Mouse (Mus musculus): ENCODE measurements around the gene Tomm40l. TPM values are rescaled to one million over a fixed set of nuclear protein-coding genes. Genes with fewer than 3 reads are reported as not detected.
A peak's percentile ranks its signal among the peaks of the same experiment; 100 is the strongest.

The Tomm40l gene
- polyA plus RNA-seq, 1 experiment, result 51.8 TPM

GRCm38 (mm10) chr1:171195046-171195822 is 27.1 kb downstream of the Tomm40l start:
- Histone ChIP-seq H3K36me3 (ENCODE audit: control insufficient read depth, insufficient read depth, low read length) (no peaks in the 10 kb centered on the region), H3K27me3 (replicated peaks; ENCODE audit: control insufficient read depth, insufficient read depth, low read length) (0 out of 2 replicates have a peak, but pooled peaks cover 3% of the 10 kb centered on the region), H3K4me1 (ENCODE audit: control insufficient read depth, insufficient read depth, low read length) (no peaks in the 10 kb centered on the region), H3K4me3 (ENCODE audit: insufficient read depth, low read depth, low read length) (peak overlapping the region; percentile 51; the same call in 1 of the 2 replicates), H3K27ac (ENCODE audit: insufficient read depth, low read depth, low read length) (no peak overlapping the region)
- TF ChIP-seq POLR2A (IDR thresholded peaks at IDR 0.05; ENCODE audit: low read depth, low read length) (no peak), CTCF (conservative IDR thresholded peaks at IDR 0.05; ENCODE audit: insufficient read depth, insufficient read length, low read depth, low read length) (no peak)
- 23% methylated on average over 20 of the region's 20 CpGs for WGBS
- DNase-seq, result no peak

GRCm38 (mm10) chr1:171193911-171194830 is 28.1 kb downstream of the Tomm40l start:
- Histone ChIP-seq H3K4me1 (ENCODE audit: control insufficient read depth, insufficient read depth, low read length) (peaks cover 2% of the 10 kb centered on the region; the same call in 1 of the 2 replicates), H3K27me3 (replicated peaks; ENCODE audit: control insufficient read depth, insufficient read depth, low read length) (0 out of 2 replicates have a peak, but pooled peaks cover 3% of the 10 kb centered on the region), H3K27ac (ENCODE audit: insufficient read depth, low read depth, low read length) (no peak overlapping the region), H3K36me3 (ENCODE audit: control insufficient read depth, insufficient read depth, low read length) (no peaks in the 10 kb centered on the region), H3K4me3 (ENCODE audit: insufficient read depth, low read depth, low read length) (no peak overlapping the region)
- DNase-seq, result no peak
- 56% methylated on average over 11 of the region's 11 CpGs for WGBS
- TF ChIP-seq CTCF (conservative IDR thresholded peaks at IDR 0.05; ENCODE audit: insufficient read depth, insufficient read length, low read depth, low read length), result no peak
- no peak for TF ChIP-seq POLR2A (IDR thresholded peaks at IDR 0.05; ENCODE audit: low read depth, low read length)

- WGBS, result 12% methylated on average over 18 of the region's 18 CpGs
- Histone ChIP-seq H3K4me1 (ENCODE audit: control insufficient read depth, insufficient read depth, low read length) (peaks cover 2% of the 10 kb centered on the region; the same call in 1 of the 2 replicates), H3K27me3 (replicated peaks; ENCODE audit: control insufficient read depth, insufficient read depth, low read length) (0 out of 2 replicates have a peak, but pooled peaks cover 3% of the 10 kb centered on the region), H3K27ac (ENCODE audit: insufficient read depth, low read depth, low read length) (no peak overlapping the region), H3K36me3 (ENCODE audit: control insufficient read depth, insufficient read depth, low read length) (no peaks in the 10 kb centered on the region), H3K4me3 (ENCODE audit: insufficient read depth, low read depth, low read length) (peak overlapping the region; percentile 13; the same call in 1 of the 2 replicates)
- no peak for TF ChIP-seq CTCF (conservative IDR thresholded peaks at IDR 0.05; ENCODE audit: insufficient read depth, insufficient read length, low read depth, low read length)
- TF ChIP-seq POLR2A (IDR thresholded peaks at IDR 0.05; ENCODE audit: low read depth, low read length), result no peak
- DNase-seq, result no peak
Observed at GRCm38 (mm10) chr1:171193093-171193840, 29.0 kb downstream of the Tomm40l start.

- TF ChIP-seq POLR2A (IDR thresholded peaks at IDR 0.05; ENCODE audit: low read depth, low read length) (no peak), CTCF (conservative IDR thresholded peaks at IDR 0.05; ENCODE audit: insufficient read depth, insufficient read length, low read depth, low read length) (no peak)
- H3K27me3 ChIP-seq (replicated peaks; ENCODE audit: control insufficient read depth, insufficient read depth, low read length), result 0 out of 2 replicates have a peak, but pooled peaks cover 3% of the 10 kb centered on the region
- no peak overlapping the region for H3K4me3 ChIP-seq (ENCODE audit: insufficient read depth, low read depth, low read length)
- H3K4me1 ChIP-seq (ENCODE audit: control insufficient read depth, insufficient read depth, low read length), result peaks cover 2% of the 10 kb centered on the region; the same call in 1 of the 2 replicates
- no peak overlapping the region for H3K27ac ChIP-seq (ENCODE audit: insufficient read depth, low read depth, low read length)
- H3K36me3 ChIP-seq (ENCODE audit: control insufficient read depth, insufficient read depth, low read length), result no peaks in the 10 kb centered on the region
- 55% methylated on average over 10 of the region's 10 CpGs for WGBS
- DNase-seq, result no peak
Observed at GRCm38 (mm10) chr1:171192283-171192682, 30.0 kb downstream of the Tomm40l start.

- TF ChIP-seq POLR2A (IDR thresholded peaks at IDR 0.05; ENCODE audit: low read depth, low read length) (no peak), CTCF (conservative IDR thresholded peaks at IDR 0.05; ENCODE audit: insufficient read depth, insufficient read length, low read depth, low read length) (no peak)
- Histone ChIP-seq H3K27ac (ENCODE audit: insufficient read depth, low read depth, low read length) (no peak overlapping the region), H3K4me3 (ENCODE audit: insufficient read depth, low read depth, low read length) (no peak overlapping the region), H3K27me3 (replicated peaks; ENCODE audit: control insufficient read depth, insufficient read depth, low read length) (0 out of 2 replicates have a peak, but pooled peaks cover under 1% of the 10 kb centered on the region), H3K4me1 (ENCODE audit: control insufficient read depth, insufficient read depth, low read length) (peaks cover 2% of the 10 kb centered on the region; the same call in 1 of the 2 replicates), H3K36me3 (ENCODE audit: control insufficient read depth, insufficient read depth, low read length) (no peaks in the 10 kb centered on the region)
- WGBS, result 97% methylated on average over 9 of the region's 9 CpGs
- no peak for DNase-seq
Observed at GRCm38 (mm10) chr1:171190832-171191231, 31.5 kb downstream of the Tomm40l start.

- 68% methylated on average over 14 of the region's 14 CpGs for WGBS
- peaks cover 2% of the 10 kb centered on the region; the same call in 1 of the 2 replicates for H3K4me1 ChIP-seq (ENCODE audit: control insufficient read depth, insufficient read depth, low read length)
- no peak for DNase-seq
- no peak overlapping the region for H3K27ac ChIP-seq (ENCODE audit: insufficient read depth, low read depth, low read length)
- no peaks in the 10 kb centered on the region for H3K36me3 ChIP-seq (ENCODE audit: control insufficient read depth, insufficient read depth, low read length)
- no peaks in the 10 kb centered on the region for H3K27me3 ChIP-seq (replicated peaks; ENCODE audit: control insufficient read depth, insufficient read depth, low read length)
- no peak overlapping the region for H3K4me3 ChIP-seq (ENCODE audit: insufficient read depth, low read depth, low read length)
- TF ChIP-seq POLR2A (IDR thresholded peaks at IDR 0.05; ENCODE audit: low read depth, low read length), result no peak
- TF ChIP-seq CTCF (conservative IDR thresholded peaks at IDR 0.05; ENCODE audit: insufficient read depth, insufficient read length, low read depth, low read length), result no peak
Observed at GRCm38 (mm10) chr1:171189476-171190114, 32.7 kb downstream of the Tomm40l start.

Measured in kidney, adult 2 months (tissue).